Mouse (Mus musculus): Measurements from ENCODE around the gene Ip6k3. TPM values are rescaled to one million over a fixed set of nuclear protein-coding genes. Genes with fewer than 3 reads are reported as not detected.

Gene Ip6k3
- polyA plus RNA-seq, 1 experiment from 2014 or later, result 0.49 TPM

GRCm38 (mm10) chr17:27150871-27151270, 16.7 kb downstream of the Ip6k3 start:
- Histone ChIP-seq H3K9me3 (replicated peaks; ENCODE audit: control insufficient read depth, low read length) (no peaks in the 10 kb centered on the region), H3K4me2 (ENCODE audit: low read depth, low read length) (no peak overlapping the region), H3K4me1 (ENCODE audit: control insufficient read depth, insufficient read depth, low read length) (peaks cover 22% of the 10 kb centered on the region), H3K36me3 (ENCODE audit: control insufficient read depth, insufficient read depth) (no peaks in the 10 kb centered on the region), H3K27me3 (ENCODE audit: control insufficient read depth, insufficient read depth, low read length) (no peaks in the 10 kb centered on the region), H3K9ac (ENCODE audit: low read length) (no peak overlapping the region), H3K27ac (ENCODE audit: low read length) (no peak overlapping the region), H3K4me3 (ENCODE audit: low read length) (no peak overlapping the region)
- ATAC-seq (replicated peaks; ENCODE audit: extremely low read depth, insufficient read depth, low FRiP score), result no peak
- 29% methylated on average over 7 of the region's 7 CpGs for WGBS

GRCm38 (mm10) chr17:27146323-27146923, 21.2 kb downstream of the Ip6k3 start:
- no peak overlapping the region for H3K27ac ChIP-seq (ENCODE audit: low read length)
- H3K4me1 ChIP-seq (ENCODE audit: control insufficient read depth, insufficient read depth, low read length), result peaks cover 6% of the 10 kb centered on the region
- ATAC-seq (replicated peaks; ENCODE audit: extremely low read depth, insufficient read depth, low FRiP score), result no peak
- H3K4me2 ChIP-seq (ENCODE audit: low read depth, low read length), result no peak overlapping the region
- no peaks in the 10 kb centered on the region for H3K36me3 ChIP-seq (ENCODE audit: control insufficient read depth, insufficient read depth)
- H3K27me3 ChIP-seq (ENCODE audit: control insufficient read depth, insufficient read depth, low read length), result no peaks in the 10 kb centered on the region; the same call in 1 of the 2 replicates
- no peak overlapping the region for H3K9ac ChIP-seq (ENCODE audit: low read length)
- WGBS, result 15% methylated on average over 8 of the region's 8 CpGs
- no peak overlapping the region for H3K4me3 ChIP-seq (ENCODE audit: low read length)
- no peaks in the 10 kb centered on the region for H3K9me3 ChIP-seq (replicated peaks; ENCODE audit: control insufficient read depth, low read length)

- no peak overlapping the region for H3K27ac ChIP-seq (ENCODE audit: low read length)
- H3K9ac ChIP-seq (ENCODE audit: low read length), result no peak overlapping the region
- H3K4me3 ChIP-seq (ENCODE audit: low read length), result no peak overlapping the region
- no peak for ATAC-seq (replicated peaks; ENCODE audit: extremely low read depth, insufficient read depth, low FRiP score)
- H3K4me2 ChIP-seq (ENCODE audit: low read depth, low read length), result no peak overlapping the region
- no peaks in the 10 kb centered on the region for H3K36me3 ChIP-seq (ENCODE audit: control insufficient read depth, insufficient read depth)
- 80% methylated on average over 4 of the region's 4 CpGs for WGBS
- H3K4me1 ChIP-seq (ENCODE audit: control insufficient read depth, insufficient read depth, low read length), result no peaks in the 10 kb centered on the region
- no peaks in the 10 kb centered on the region for H3K9me3 ChIP-seq (replicated peaks; ENCODE audit: control insufficient read depth, low read length)
- H3K27me3 ChIP-seq (ENCODE audit: control insufficient read depth, insufficient read depth, low read length), result no peaks in the 10 kb centered on the region; the same call in 1 of the 2 replicates
Measured at GRCm38 (mm10) chr17:27144152-27144551, 23.4 kb downstream of the Ip6k3 start.

GRCm38 (mm10) chr17:27141971-27142450, 25.6 kb downstream of the Ip6k3 start:
- Histone ChIP-seq H3K27me3 (ENCODE audit: control insufficient read depth, insufficient read depth, low read length) (no peaks in the 10 kb centered on the region; the same call in 1 of the 2 replicates), H3K36me3 (ENCODE audit: control insufficient read depth, insufficient read depth) (no peaks in the 10 kb centered on the region), H3K9ac (ENCODE audit: low read length) (no peak overlapping the region), H3K4me3 (ENCODE audit: low read length) (no peak overlapping the region), H3K4me2 (ENCODE audit: low read depth, low read length) (no peak overlapping the region), H3K4me1 (ENCODE audit: control insufficient read depth, insufficient read depth, low read length) (no peaks in the 10 kb centered on the region), H3K27ac (ENCODE audit: low read length) (no peak overlapping the region), H3K9me3 (replicated peaks; ENCODE audit: control insufficient read depth, low read length) (no peaks in the 10 kb centered on the region)
- WGBS, result 35% methylated on average over 10 of the region's 10 CpGs
- 0 out of 2 replicates have a peak, but pooled peaks have one; percentile 23 for ATAC-seq (replicated peaks; ENCODE audit: extremely low read depth, insufficient read depth, low FRiP score)

- 50% methylated on average over 9 of the region's 9 CpGs for WGBS
- no peak overlapping the region for H3K9ac ChIP-seq (ENCODE audit: low read length)
- no peaks in the 10 kb centered on the region; the same call in 1 of the 2 replicates for H3K27me3 ChIP-seq (ENCODE audit: control insufficient read depth, insufficient read depth, low read length)
- H3K9me3 ChIP-seq (replicated peaks; ENCODE audit: control insufficient read depth, low read length), result no peaks in the 10 kb centered on the region
- H3K27ac ChIP-seq (ENCODE audit: low read length), result no peak overlapping the region
- H3K36me3 ChIP-seq (ENCODE audit: control insufficient read depth, insufficient read depth), result no peaks in the 10 kb centered on the region
- no peaks in the 10 kb centered on the region for H3K4me1 ChIP-seq (ENCODE audit: control insufficient read depth, insufficient read depth, low read length)
- H3K4me2 ChIP-seq (ENCODE audit: low read depth, low read length), result no peak overlapping the region
- H3K4me3 ChIP-seq (ENCODE audit: low read length), result no peak overlapping the region
- ATAC-seq (replicated peaks; ENCODE audit: extremely low read depth, insufficient read depth, low FRiP score), result no peak
Measured at GRCm38 (mm10) chr17:27140262-27140661, 27.3 kb downstream of the Ip6k3 start.

- no peaks in the 10 kb centered on the region for H3K36me3 ChIP-seq (ENCODE audit: control insufficient read depth, insufficient read depth)
- H3K4me3 ChIP-seq (ENCODE audit: low read length), result no peak overlapping the region
- H3K9me3 ChIP-seq (replicated peaks; ENCODE audit: control insufficient read depth, low read length), result no peaks in the 10 kb centered on the region
- no peak overlapping the region for H3K4me2 ChIP-seq (ENCODE audit: low read depth, low read length)
- no peaks in the 10 kb centered on the region; the same call in 1 of the 2 replicates for H3K27me3 ChIP-seq (ENCODE audit: control insufficient read depth, insufficient read depth, low read length)
- H3K4me1 ChIP-seq (ENCODE audit: control insufficient read depth, insufficient read depth, low read length), result peaks cover under 1% of the 10 kb centered on the region; the same call in 1 of the 2 replicates
- no peak for ATAC-seq (replicated peaks; ENCODE audit: extremely low read depth, insufficient read depth, low FRiP score)
- H3K9ac ChIP-seq (ENCODE audit: low read length), result no peak overlapping the region
- 65% methylated on average over 7 of the region's 7 CpGs for WGBS
- H3K27ac ChIP-seq (ENCODE audit: low read length), result no peak overlapping the region
Measured at GRCm38 (mm10) chr17:27139304-27139703, 28.3 kb downstream of the Ip6k3 start.

GRCm38 (mm10) chr17:27138396-27138795, 29.2 kb downstream of the Ip6k3 start:
- no peak for ATAC-seq (replicated peaks; ENCODE audit: extremely low read depth, insufficient read depth, low FRiP score)
- H3K36me3 ChIP-seq (ENCODE audit: control insufficient read depth, insufficient read depth), result no peaks in the 10 kb centered on the region
- H3K4me2 ChIP-seq (ENCODE audit: low read depth, low read length), result no peak overlapping the region
- H3K9ac ChIP-seq (ENCODE audit: low read length), result no peak overlapping the region
- 76% methylated on average over 9 of the region's 9 CpGs for WGBS
- no peaks in the 10 kb centered on the region for H3K9me3 ChIP-seq (replicated peaks; ENCODE audit: control insufficient read depth, low read length)
- H3K27me3 ChIP-seq (ENCODE audit: control insufficient read depth, insufficient read depth, low read length), result no peaks in the 10 kb centered on the region; the same call in 1 of the 2 replicates
- no peak overlapping the region for H3K4me3 ChIP-seq (ENCODE audit: low read length)
- no peak overlapping the region for H3K27ac ChIP-seq (ENCODE audit: low read length)
- peaks cover 6% of the 10 kb centered on the region for H3K4me1 ChIP-seq (ENCODE audit: control insufficient read depth, insufficient read depth, low read length)

GRCm38 (mm10) chr17:27134715-27135114, 32.9 kb downstream of the Ip6k3 start:
- no peak overlapping the region for H3K4me3 ChIP-seq (ENCODE audit: low read length)
- 13% methylated on average over 3 of the region's 3 CpGs for WGBS
- no peaks in the 10 kb centered on the region for H3K27me3 ChIP-seq (ENCODE audit: control insufficient read depth, insufficient read depth, low read length)
- H3K9ac ChIP-seq (ENCODE audit: low read length), result no peak overlapping the region
- no peak for ATAC-seq (replicated peaks; ENCODE audit: extremely low read depth, insufficient read depth, low FRiP score)
- peaks cover 18% of the 10 kb centered on the region for H3K4me1 ChIP-seq (ENCODE audit: control insufficient read depth, insufficient read depth, low read length)
- no peaks in the 10 kb centered on the region for H3K36me3 ChIP-seq (ENCODE audit: control insufficient read depth, insufficient read depth)
- H3K9me3 ChIP-seq (replicated peaks; ENCODE audit: control insufficient read depth, low read length), result no peaks in the 10 kb centered on the region
- H3K4me2 ChIP-seq (ENCODE audit: low read depth, low read length), result no peak overlapping the region
- H3K27ac ChIP-seq (ENCODE audit: low read length), result no peak overlapping the region

- no peak for ATAC-seq (replicated peaks; ENCODE audit: extremely low read depth, insufficient read depth, low FRiP score)
- Histone ChIP-seq H3K4me3 (ENCODE audit: low read length) (peak overlapping the region; percentile 84), H3K9ac (ENCODE audit: low read length) (peak overlapping the region; percentile 63), H3K27ac (ENCODE audit: low read length) (no peak overlapping the region), H3K4me2 (ENCODE audit: low read depth, low read length) (peak overlapping the region; percentile 72), H3K27me3 (ENCODE audit: control insufficient read depth, insufficient read depth, low read length) (no peaks in the 10 kb centered on the region), H3K9me3 (replicated peaks; ENCODE audit: control insufficient read depth, low read length) (no peaks in the 10 kb centered on the region), H3K36me3 (ENCODE audit: control insufficient read depth, insufficient read depth) (no peaks in the 10 kb centered on the region), H3K4me1 (ENCODE audit: control insufficient read depth, insufficient read depth, low read length) (peaks cover 21% of the 10 kb centered on the region)
- WGBS, result 20% methylated on average over 9 of the region's 9 CpGs
Measured at GRCm38 (mm10) chr17:27134187-27134586, 33.4 kb downstream of the Ip6k3 start.
